Mouse (Mus musculus): ENCODE data around the gene Tgfbr3. TPM values are rescaled to one million over a fixed set of nuclear protein-coding genes. Genes with fewer than 3 reads are reported as not detected.

The Tgfbr3 gene
- polyA plus RNA-seq, 1 experiment from 2014 or later = 4.7 TPM

GRCm38 (mm10) chr5:107171861-107172260 is 117.6 kb downstream of the Tgfbr3 start:
- ATAC-seq (ENCODE audit: low FRiP score, low TSS enrichment) (no peak), DNase-seq (no peak)
- H3K9ac ChIP-seq (replicated peaks; ENCODE audit: low read length) = no peak overlapping the region
- H3K27me3 ChIP-seq (ENCODE audit: control insufficient read depth, insufficient read depth, low read length) = no peaks in the 10 kb centered on the region
- H3K36me3 ChIP-seq (ENCODE audit: control insufficient read depth, insufficient read depth, low read length) = no peaks in the 10 kb centered on the region
- WGBS = 74% methylated on average over 7 of the region's 7 CpGs
- peaks cover 17% of the 10 kb centered on the region; the same call in 1 of the 2 replicates for H3K4me1 ChIP-seq (ENCODE audit: control insufficient read depth, insufficient read depth, low read length)
- no peak overlapping the region for H3K4me2 ChIP-seq (ENCODE audit: low read length)
- no peak overlapping the region for H3K27ac ChIP-seq (replicated peaks; ENCODE audit: low read depth, low read length)
- no peak overlapping the region for H3K4me3 ChIP-seq (replicated peaks; ENCODE audit: low read depth, low read length)
- H3K9me3 ChIP-seq (ENCODE audit: control insufficient read depth, low read length) = no peaks in the 10 kb centered on the region

GRCm38 (mm10) chr5:107169796-107170195 is 119.6 kb downstream of the Tgfbr3 start:
- H3K9me3 ChIP-seq (ENCODE audit: control insufficient read depth, low read length) = no peaks in the 10 kb centered on the region
- H3K9ac ChIP-seq (replicated peaks; ENCODE audit: low read length) = no peak overlapping the region
- H3K27ac ChIP-seq (replicated peaks; ENCODE audit: low read depth, low read length) = no peak overlapping the region
- H3K4me3 ChIP-seq (replicated peaks; ENCODE audit: low read depth, low read length) = no peak overlapping the region
- 90% methylated on average over 5 of the region's 5 CpGs for WGBS
- DNase-seq (no peak), ATAC-seq (ENCODE audit: low FRiP score, low TSS enrichment) (no peak)
- peaks cover 14% of the 10 kb centered on the region; the same call in 1 of the 2 replicates for H3K4me1 ChIP-seq (ENCODE audit: control insufficient read depth, insufficient read depth, low read length)
- H3K4me2 ChIP-seq (ENCODE audit: low read length) = no peak overlapping the region
- no peaks in the 10 kb centered on the region for H3K36me3 ChIP-seq (ENCODE audit: control insufficient read depth, insufficient read depth, low read length)
- no peaks in the 10 kb centered on the region for H3K27me3 ChIP-seq (ENCODE audit: control insufficient read depth, insufficient read depth, low read length)

GRCm38 (mm10) chr5:107167872-107168300 is 121.5 kb downstream of the Tgfbr3 start:
- Histone ChIP-seq H3K4me2 (ENCODE audit: low read length) (peak overlapping the region; percentile 27; the same call in 1 of the 2 replicates), H3K36me3 (ENCODE audit: control insufficient read depth, insufficient read depth, low read length) (no peaks in the 10 kb centered on the region), H3K9ac (replicated peaks; ENCODE audit: low read length) (no peak overlapping the region), H3K4me3 (replicated peaks; ENCODE audit: low read depth, low read length) (no peak overlapping the region), H3K4me1 (ENCODE audit: control insufficient read depth, insufficient read depth, low read length) (peaks cover 14% of the 10 kb centered on the region; the same call in 1 of the 2 replicates), H3K9me3 (ENCODE audit: control insufficient read depth, low read length) (no peaks in the 10 kb centered on the region), H3K27me3 (ENCODE audit: control insufficient read depth, insufficient read depth, low read length) (no peaks in the 10 kb centered on the region), H3K27ac (replicated peaks; ENCODE audit: low read depth, low read length) (peak overlapping the region; percentile 14; the same call in 1 of the 2 replicates)
- 47% methylated on average over 8 of the region's 8 CpGs for WGBS
- 0 out of 2 replicates have a peak, but pooled peaks have one; percentile 60 for ATAC-seq (ENCODE audit: low FRiP score, low TSS enrichment)
- DNase-seq = peak; percentile 81

GRCm38 (mm10) chr5:107167373-107167772 is 122.1 kb downstream of the Tgfbr3 start:
- ATAC-seq (ENCODE audit: low FRiP score, low TSS enrichment) = no peak
- H3K9ac ChIP-seq (replicated peaks; ENCODE audit: low read length) = no peak overlapping the region
- H3K27ac ChIP-seq (replicated peaks; ENCODE audit: low read depth, low read length) = peak overlapping the region; percentile 14; the same call in 1 of the 2 replicates

GRCm38 (mm10) chr5:107166659-107167370 is 122.6 kb downstream of the Tgfbr3 start:
- no peaks in the 10 kb centered on the region for H3K9me3 ChIP-seq (ENCODE audit: control insufficient read depth, low read length)
- no peak for ATAC-seq (ENCODE audit: low FRiP score, low TSS enrichment)
- H3K4me3 ChIP-seq (replicated peaks; ENCODE audit: low read depth, low read length) = no peak overlapping the region
- H3K27ac ChIP-seq (replicated peaks; ENCODE audit: low read depth, low read length) = no peak overlapping the region
- no peak overlapping the region for H3K4me2 ChIP-seq (ENCODE audit: low read length)
- H3K36me3 ChIP-seq (ENCODE audit: control insufficient read depth, insufficient read depth, low read length) = no peaks in the 10 kb centered on the region
- H3K27me3 ChIP-seq (ENCODE audit: control insufficient read depth, insufficient read depth, low read length) = no peaks in the 10 kb centered on the region
- DNase-seq = no peak
- no peak overlapping the region for H3K9ac ChIP-seq (replicated peaks; ENCODE audit: low read length)
- H3K4me1 ChIP-seq (ENCODE audit: control insufficient read depth, insufficient read depth, low read length) = peaks cover 14% of the 10 kb centered on the region; the same call in 1 of the 2 replicates
- 70% methylated on average over 11 of the region's 11 CpGs for WGBS

More at GRCm38 (mm10) chr5:107167373-107167772, 122.1 kb downstream of the Tgfbr3 start:
- WGBS = 74% methylated on average over 12 of the region's 12 CpGs
- Histone ChIP-seq H3K9me3 (ENCODE audit: control insufficient read depth, low read length) (no peaks in the 10 kb centered on the region), H3K4me1 (ENCODE audit: control insufficient read depth, insufficient read depth, low read length) (peaks cover 14% of the 10 kb centered on the region; the same call in 1 of the 2 replicates), H3K4me3 (replicated peaks; ENCODE audit: low read depth, low read length) (no peak overlapping the region), H3K36me3 (ENCODE audit: control insufficient read depth, insufficient read depth, low read length) (no peaks in the 10 kb centered on the region), H3K4me2 (ENCODE audit: low read length) (peak overlapping the region; percentile 27; the same call in 1 of the 2 replicates), H3K27me3 (ENCODE audit: control insufficient read depth, insufficient read depth, low read length) (no peaks in the 10 kb centered on the region)
- no peak for DNase-seq

GRCm38 (mm10) chr5:107165734-107166133 is 123.7 kb downstream of the Tgfbr3 start:
- Histone ChIP-seq H3K9me3 (ENCODE audit: control insufficient read depth, low read length) (no peaks in the 10 kb centered on the region), H3K4me3 (replicated peaks; ENCODE audit: low read depth, low read length) (no peak overlapping the region), H3K4me1 (ENCODE audit: control insufficient read depth, insufficient read depth, low read length) (peaks cover 14% of the 10 kb centered on the region; the same call in 1 of the 2 replicates), H3K9ac (replicated peaks; ENCODE audit: low read length) (no peak overlapping the region), H3K27me3 (ENCODE audit: control insufficient read depth, insufficient read depth, low read length) (no peaks in the 10 kb centered on the region), H3K36me3 (ENCODE audit: control insufficient read depth, insufficient read depth, low read length) (no peaks in the 10 kb centered on the region), H3K4me2 (ENCODE audit: low read length) (no peak overlapping the region), H3K27ac (replicated peaks; ENCODE audit: low read depth, low read length) (no peak overlapping the region)
- WGBS = 75% methylated on average over 7 of the region's 7 CpGs
- ATAC-seq (ENCODE audit: low FRiP score, low TSS enrichment) = no peak
- no peak for DNase-seq

GRCm38 (mm10) chr5:107165271-107165670 is 124.2 kb downstream of the Tgfbr3 start:
- H3K9me3 ChIP-seq (ENCODE audit: control insufficient read depth, low read length) = no peaks in the 10 kb centered on the region
- 93% methylated on average over 5 of the region's 5 CpGs for WGBS
- no peak overlapping the region for H3K4me2 ChIP-seq (ENCODE audit: low read length)
- no peak overlapping the region for H3K9ac ChIP-seq (replicated peaks; ENCODE audit: low read length)
- H3K4me1 ChIP-seq (ENCODE audit: control insufficient read depth, insufficient read depth, low read length) = peaks cover 14% of the 10 kb centered on the region; the same call in 1 of the 2 replicates
- ATAC-seq (ENCODE audit: low FRiP score, low TSS enrichment) (no peak), DNase-seq (no peak)
- no peak overlapping the region for H3K4me3 ChIP-seq (replicated peaks; ENCODE audit: low read depth, low read length)
- no peaks in the 10 kb centered on the region for H3K27me3 ChIP-seq (ENCODE audit: control insufficient read depth, insufficient read depth, low read length)
- H3K27ac ChIP-seq (replicated peaks; ENCODE audit: low read depth, low read length) = no peak overlapping the region
- no peaks in the 10 kb centered on the region for H3K36me3 ChIP-seq (ENCODE audit: control insufficient read depth, insufficient read depth, low read length)

GRCm38 (mm10) chr5:107164856-107165255 is 124.6 kb downstream of the Tgfbr3 start:
- ATAC-seq (ENCODE audit: low FRiP score, low TSS enrichment) = no peak
- Histone ChIP-seq H3K4me3 (replicated peaks; ENCODE audit: low read depth, low read length) (no peak overlapping the region), H3K4me2 (ENCODE audit: low read length) (no peak overlapping the region), H3K27ac (replicated peaks; ENCODE audit: low read depth, low read length) (no peak overlapping the region), H3K9ac (replicated peaks; ENCODE audit: low read length) (no peak overlapping the region), H3K36me3 (ENCODE audit: control insufficient read depth, insufficient read depth, low read length) (no peaks in the 10 kb centered on the region), H3K9me3 (ENCODE audit: control insufficient read depth, low read length) (no peaks in the 10 kb centered on the region), H3K4me1 (ENCODE audit: control insufficient read depth, insufficient read depth, low read length) (peaks cover 14% of the 10 kb centered on the region; the same call in 1 of the 2 replicates), H3K27me3 (ENCODE audit: control insufficient read depth, insufficient read depth, low read length) (no peaks in the 10 kb centered on the region)
- no peak for DNase-seq
- WGBS = 89% methylated on average over 4 of the region's 4 CpGs

- Histone ChIP-seq H3K36me3 (ENCODE audit: control insufficient read depth, insufficient read depth, low read length) (no peaks in the 10 kb centered on the region), H3K4me2 (ENCODE audit: low read length) (no peak overlapping the region), H3K4me3 (replicated peaks; ENCODE audit: low read depth, low read length) (no peak overlapping the region), H3K9me3 (ENCODE audit: control insufficient read depth, low read length) (no peaks in the 10 kb centered on the region), H3K4me1 (ENCODE audit: control insufficient read depth, insufficient read depth, low read length) (peaks cover 14% of the 10 kb centered on the region; the same call in 1 of the 2 replicates), H3K27ac (replicated peaks; ENCODE audit: low read depth, low read length) (no peak overlapping the region), H3K27me3 (ENCODE audit: control insufficient read depth, insufficient read depth, low read length) (no peaks in the 10 kb centered on the region), H3K9ac (replicated peaks; ENCODE audit: low read length) (no peak overlapping the region)
- ATAC-seq (ENCODE audit: low FRiP score, low TSS enrichment) (no peak), DNase-seq (no peak)
- WGBS = 91% methylated on average over 4 of the region's 4 CpGs
Observed at GRCm38 (mm10) chr5:107164146-107164545, 125.3 kb downstream of the Tgfbr3 start.

All from midbrain, embryonic 14.5 days (tissue).